Mouse (Mus musculus): ENCODE results near the gene Tmem63c.
A peak's percentile ranks its signal among the peaks of the same experiment; 100 is the strongest.

Gene Tmem63c

GRCm38 (mm10) chr12:87052661-87053321 is 31.7 kb downstream of the Tmem63c start:
- DNase-seq (ENCODE audit: low spot score in 2 of 2) = peak; percentile 92 to 95

- DNase-seq (ENCODE audit: low spot score in 2 of 2) = no peak
Measured at GRCm38 (mm10) chr12:87054873-87055272, 33.7 kb downstream of the Tmem63c start.

- DNase-seq (ENCODE audit: low spot score in 2 of 2) = no peak
Measured at GRCm38 (mm10) chr12:87057066-87057465, 35.9 kb downstream of the Tmem63c start.

- no peak for DNase-seq (ENCODE audit: low spot score in 2 of 2)
Measured at GRCm38 (mm10) chr12:87065446-87065845, 44.3 kb downstream of the Tmem63c start.

GRCm38 (mm10) chr12:87066429-87066828 is 45.3 kb downstream of the Tmem63c start:
- peak; percentile 47 to 59 for DNase-seq (ENCODE audit: low spot score in 2 of 2)

GRCm38 (mm10) chr12:87070520-87070919 is 49.4 kb downstream of the Tmem63c start:
- no peak for DNase-seq (ENCODE audit: low spot score in 2 of 2)

GRCm38 (mm10) chr12:87076610-87077009 is 55.5 kb downstream of the Tmem63c start:
- no peak for DNase-seq (ENCODE audit: low spot score in 2 of 2)

GRCm38 (mm10) chr12:87082797-87083196 is 61.7 kb downstream of the Tmem63c start:
- DNase-seq (ENCODE audit: low spot score in 2 of 2) = no peak

GRCm38 (mm10) chr12:87087236-87087635 is 66.1 kb downstream of the Tmem63c start:
- no peak for DNase-seq (ENCODE audit: low spot score in 2 of 2)

- no peak for DNase-seq (ENCODE audit: low spot score in 2 of 2)
Measured at GRCm38 (mm10) chr12:87088331-87088730, 67.2 kb downstream of the Tmem63c start.

GRCm38 (mm10) chr12:87089255-87089654 is 68.1 kb downstream of the Tmem63c start:
- no peak for DNase-seq (ENCODE audit: low spot score in 2 of 2)

- no peak for DNase-seq (ENCODE audit: low spot score in 2 of 2)
Measured at GRCm38 (mm10) chr12:87089701-87090100, 68.6 kb downstream of the Tmem63c start.

- DNase-seq (ENCODE audit: low spot score in 2 of 2) = no peak
Measured at GRCm38 (mm10) chr12:87091916-87092315, 70.8 kb downstream of the Tmem63c start.

GRCm38 (mm10) chr12:87093249-87093648 is 72.1 kb downstream of the Tmem63c start:
- peak in 1 of 2 experiments; percentile 43 for DNase-seq (ENCODE audit: low spot score in 2 of 2)

- no peak for DNase-seq (ENCODE audit: low spot score in 2 of 2)
Measured at GRCm38 (mm10) chr12:87093671-87094070, 72.5 kb downstream of the Tmem63c start.

GRCm38 (mm10) chr12:87100331-87100730 is 79.2 kb downstream of the Tmem63c start:
- no peak for DNase-seq (ENCODE audit: low spot score in 2 of 2)

GRCm38 (mm10) chr12:87102165-87102631 is 81.1 kb downstream of the Tmem63c start, which contains the start of gene Ngb:
Gene Ngb, minus strand, starts transcription at chr12:87102539.
- peak; percentile 53 to 57 for DNase-seq (ENCODE audit: low spot score in 2 of 2)

GRCm38 (mm10) chr12:87103471-87103870 is 82.3 kb downstream of the Tmem63c start:
- no peak for DNase-seq (ENCODE audit: low spot score in 2 of 2)

GRCm38 (mm10) chr12:87104796-87105195 is 83.7 kb downstream of the Tmem63c start:
- DNase-seq (ENCODE audit: low spot score in 2 of 2) = no peak

- no peak for DNase-seq (ENCODE audit: low spot score in 2 of 2)
Measured at GRCm38 (mm10) chr12:87107357-87107977, 86.3 kb downstream of the Tmem63c start.

- DNase-seq (ENCODE audit: low spot score in 2 of 2) = no peak
Measured at GRCm38 (mm10) chr12:87121918-87122589, 100.9 kb downstream of the Tmem63c start.

- no peak for DNase-seq (ENCODE audit: low spot score in 2 of 2)
Measured at GRCm38 (mm10) chr12:87127256-87127655, 106.1 kb downstream of the Tmem63c start.

- no peak for DNase-seq (ENCODE audit: low spot score in 2 of 2)
Measured at GRCm38 (mm10) chr12:87130224-87130623, 109.1 kb downstream of the Tmem63c start.
